Mouse (Mus musculus): ENCODE results near the gene Olfr44. TPM values are rescaled to one million over a fixed set of nuclear protein-coding genes. Genes with fewer than 3 reads are reported as not detected.

Gene Olfr44
- polyA plus RNA-seq (2012; ENCODE audit: insufficient read depth, insufficient read length, low replicate concordance, missing spikeins) = not detected in 2 replicates

DNA sequence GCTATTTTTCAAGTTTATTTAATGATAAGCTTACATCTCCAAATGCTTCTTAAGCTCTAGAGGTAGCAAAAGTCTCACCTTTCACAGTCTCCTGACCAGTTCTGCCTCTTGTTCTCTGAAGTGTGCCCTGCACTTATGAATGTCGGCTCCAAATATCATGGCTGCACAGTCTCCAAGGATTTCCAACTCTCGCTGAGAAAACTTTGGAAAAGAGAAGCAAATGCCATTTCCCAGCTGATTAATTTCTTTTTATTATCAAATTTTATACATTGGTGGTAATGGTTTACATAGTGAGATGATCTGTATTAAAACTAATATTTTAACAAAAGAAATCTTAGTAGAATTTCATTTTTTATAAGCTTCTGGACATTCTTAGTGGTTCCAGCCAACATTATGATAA lies at the start of gene Olfr44:
Olfr44 (minus strand) TSS at position 101 of the 400 bp plus-strand sequence.
- no peak within 1 kb of the TSS for H3K27ac ChIP-seq (ENCODE audit: insufficient read depth, low read depth, low read length)
- TF ChIP-seq CTCF (IDR thresholded peaks at IDR 0.05; ENCODE audit: insufficient read depth, low read depth, low read length) (no peak), POLR2A (IDR thresholded peaks at IDR 0.05; ENCODE audit: insufficient read depth, low read depth, low read length) (no peak)
- no peak within 1 kb of the TSS for H3K4me3 ChIP-seq (ENCODE audit: insufficient read depth, low read depth, low read length)
- 94% methylated on average over 2 of the region's 2 CpGs for WGBS
- H3K4me1 ChIP-seq (ENCODE audit: control insufficient read depth, insufficient read depth, low read length) = no peaks in the 10 kb centered on the region

DNA sequence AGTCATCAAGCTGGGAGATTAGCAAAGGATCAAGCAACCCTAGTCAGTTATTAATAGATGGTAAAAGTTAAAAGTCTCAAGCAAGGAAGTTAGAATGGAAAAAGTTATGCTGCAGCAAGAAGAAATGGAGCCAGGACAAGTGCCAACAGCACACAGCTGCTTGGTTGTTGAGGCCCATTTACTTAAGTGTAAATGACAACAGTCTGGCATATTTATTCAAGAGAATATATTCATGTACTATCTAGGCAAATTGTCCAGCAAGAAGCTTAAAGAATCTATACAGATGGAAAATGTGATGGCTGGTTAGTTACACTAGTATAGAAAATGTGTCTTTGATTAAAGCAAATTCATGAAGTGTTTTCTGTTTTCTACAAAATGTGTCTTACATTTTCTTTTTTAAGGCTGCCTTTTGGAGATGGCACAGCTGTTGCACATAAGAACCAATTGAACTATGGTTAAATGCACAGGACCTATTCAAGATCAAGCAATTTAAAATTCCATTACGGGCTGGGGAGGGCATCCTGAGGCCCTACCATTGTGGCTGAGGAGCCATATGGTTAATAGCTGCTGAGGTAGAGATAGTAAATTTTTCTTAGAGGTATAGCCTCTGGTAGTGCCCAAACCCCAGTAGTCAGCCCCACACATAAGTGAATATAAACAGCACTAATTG lies 30.0 kb upstream of the Olfr44 start:
- H3K4me1 ChIP-seq (ENCODE audit: control insufficient read depth, insufficient read depth, low read length) = no peaks in the 10 kb centered on the region
- no peak overlapping the region for H3K4me3 ChIP-seq (ENCODE audit: insufficient read depth, low read depth, low read length)
- no peak overlapping the region for H3K27ac ChIP-seq (ENCODE audit: insufficient read depth, low read depth, low read length)
- TF ChIP-seq POLR2A (IDR thresholded peaks at IDR 0.05; ENCODE audit: insufficient read depth, low read depth, low read length) (no peak), CTCF (IDR thresholded peaks at IDR 0.05; ENCODE audit: insufficient read depth, low read depth, low read length) (no peak)
- WGBS = 75% methylated on average over 1 of the region's 1 CpGs

DNA sequence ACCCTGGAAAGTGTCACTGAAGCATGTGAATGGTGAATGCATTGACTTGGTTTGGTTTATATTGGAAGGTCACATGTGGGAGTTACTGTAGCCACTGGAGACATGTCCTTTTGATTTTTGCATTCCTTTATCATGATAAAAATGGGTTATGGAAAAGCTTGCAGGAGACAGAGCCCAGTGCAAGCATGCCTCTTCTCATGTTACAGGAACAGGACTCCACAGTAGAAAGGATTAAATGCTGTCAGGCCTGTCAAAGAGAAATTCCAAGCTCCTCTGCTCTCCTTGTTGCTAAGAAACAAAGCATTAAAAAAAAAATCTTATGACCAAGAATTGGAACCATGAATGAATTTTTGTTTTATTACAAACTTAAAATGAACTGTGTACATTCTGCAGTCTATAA lies 24.8 kb upstream of the Olfr44 start:
- Histone ChIP-seq H3K4me3 (ENCODE audit: insufficient read depth, low read depth, low read length) (no peak overlapping the region), H3K4me1 (ENCODE audit: control insufficient read depth, insufficient read depth, low read length) (no peaks in the 10 kb centered on the region), H3K27ac (ENCODE audit: insufficient read depth, low read depth, low read length) (no peak overlapping the region)
- no peak for TF ChIP-seq POLR2A (IDR thresholded peaks at IDR 0.05; ENCODE audit: insufficient read depth, low read depth, low read length)
- TF ChIP-seq CTCF (IDR thresholded peaks at IDR 0.05; ENCODE audit: insufficient read depth, low read depth, low read length) = no peak

DNA sequence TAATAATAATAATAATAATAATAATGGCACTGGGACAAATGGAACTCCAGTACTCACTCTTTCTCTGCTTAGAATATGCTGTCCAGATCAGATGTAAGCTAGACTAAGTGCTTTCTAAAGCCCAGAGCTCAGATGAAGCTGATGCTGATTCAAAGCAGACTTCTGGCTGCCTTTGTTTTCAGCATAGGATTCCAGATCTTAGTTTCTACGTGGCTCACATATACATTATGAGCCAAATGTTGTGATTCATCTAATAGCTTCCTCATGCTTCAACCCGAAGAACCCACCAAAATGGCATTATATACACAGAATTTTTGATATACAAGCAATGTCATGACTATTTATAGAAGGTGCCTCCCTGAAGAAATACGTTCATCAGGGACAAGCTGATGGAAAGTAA lies 21.7 kb upstream of the Olfr44 start, which contains the start of gene Olfr957:
Olfr957 (minus strand) TSS at position 279 of the 400 bp plus-strand sequence.
- Histone ChIP-seq H3K4me3 (ENCODE audit: insufficient read depth, low read depth, low read length) (no peak within 1 kb of the TSS), H3K27ac (ENCODE audit: insufficient read depth, low read depth, low read length) (no peak within 1 kb of the TSS), H3K4me1 (ENCODE audit: control insufficient read depth, insufficient read depth, low read length) (no peaks in the 10 kb centered on the region)
- TF ChIP-seq CTCF (IDR thresholded peaks at IDR 0.05; ENCODE audit: insufficient read depth, low read depth, low read length) (no peak), POLR2A (IDR thresholded peaks at IDR 0.05; ENCODE audit: insufficient read depth, low read depth, low read length) (no peak)
- 68% methylated on average over 3 of the region's 3 CpGs for WGBS

DNA sequence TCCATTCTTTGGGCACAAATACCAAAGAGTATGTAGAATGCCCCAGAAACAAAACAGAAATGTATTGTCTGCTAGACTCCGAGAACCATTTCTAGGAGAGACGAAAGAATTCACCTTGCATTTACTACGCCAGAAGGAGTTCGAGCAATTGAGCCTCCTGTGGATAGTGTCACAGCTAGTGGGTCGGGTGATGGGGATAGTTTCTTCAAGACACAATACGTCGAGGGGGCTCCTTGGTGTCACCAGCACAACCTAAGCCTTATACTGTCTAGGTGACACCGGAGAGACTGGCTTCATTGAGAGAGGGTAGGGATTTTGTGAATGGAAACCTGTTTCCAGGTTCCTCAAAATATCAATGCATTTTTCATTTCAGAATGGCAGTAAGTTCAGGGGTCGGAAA lies 15.6 kb upstream of the Olfr44 start:
- 77% methylated on average over 9 of the region's 9 CpGs for WGBS
- Histone ChIP-seq H3K4me1 (ENCODE audit: control insufficient read depth, insufficient read depth, low read length) (no peaks in the 10 kb centered on the region), H3K4me3 (ENCODE audit: insufficient read depth, low read depth, low read length) (no peak overlapping the region), H3K27ac (ENCODE audit: insufficient read depth, low read depth, low read length) (no peak overlapping the region)
- no peak for TF ChIP-seq POLR2A (IDR thresholded peaks at IDR 0.05; ENCODE audit: insufficient read depth, low read depth, low read length)

DNA sequence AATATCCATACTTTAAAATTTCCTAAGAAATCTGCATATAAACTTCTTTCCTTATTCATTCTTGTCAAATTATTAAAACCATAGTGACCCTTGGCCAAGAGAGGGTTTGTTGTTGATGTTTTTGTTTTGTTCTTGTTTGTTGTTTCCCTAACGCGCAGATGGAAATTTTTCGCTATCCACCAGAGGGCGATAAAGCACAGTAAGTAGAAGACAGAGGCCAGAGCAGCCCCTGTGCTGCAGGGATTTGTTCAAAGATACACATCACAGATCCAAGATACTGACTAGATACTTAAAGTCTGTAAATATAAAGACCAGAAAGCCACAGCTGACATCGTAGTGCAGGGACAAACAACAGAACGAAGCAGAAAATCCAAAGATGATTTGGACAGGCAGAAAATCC lies 15.2 kb upstream of the Olfr44 start:
- no peak for TF ChIP-seq POLR2A (IDR thresholded peaks at IDR 0.05; ENCODE audit: insufficient read depth, low read depth, low read length)
- TF ChIP-seq CTCF (IDR thresholded peaks at IDR 0.05; ENCODE audit: insufficient read depth, low read depth, low read length) = no peak
- H3K4me1 ChIP-seq (ENCODE audit: control insufficient read depth, insufficient read depth, low read length) = no peaks in the 10 kb centered on the region
- no peak overlapping the region for H3K4me3 ChIP-seq (ENCODE audit: insufficient read depth, low read depth, low read length)
- H3K27ac ChIP-seq (ENCODE audit: insufficient read depth, low read depth, low read length) = no peak overlapping the region
- 9% methylated on average over 6 of the region's 6 CpGs for WGBS

DNA sequence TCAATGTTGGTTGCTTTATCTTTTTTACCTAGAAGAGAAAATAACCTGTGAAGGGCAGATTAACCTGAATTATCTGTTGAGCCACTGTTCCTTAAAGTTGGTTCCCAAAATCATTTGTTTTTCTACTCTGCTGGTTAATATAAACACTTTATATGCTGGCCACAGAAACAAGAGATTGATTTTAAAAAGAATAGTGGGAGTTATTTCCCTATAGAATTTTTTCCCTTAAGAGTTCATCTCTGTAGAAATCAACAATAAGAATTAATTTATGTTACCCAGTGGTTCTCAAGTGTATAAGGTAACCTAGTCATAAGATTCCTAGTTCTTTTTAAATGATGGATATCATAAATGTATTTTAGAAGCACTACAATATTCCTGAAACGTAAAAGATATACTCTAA lies 22.0 kb downstream of the Olfr44 start, which contains the start of gene Olfr955:
Olfr955 (minus strand) TSS at position 101 of the 400 bp plus-strand sequence.
- 45% methylated on average over 1 of the region's 1 CpGs for WGBS
- H3K27ac ChIP-seq (ENCODE audit: insufficient read depth, low read depth, low read length) = no peak within 1 kb of the TSS
- TF ChIP-seq POLR2A (IDR thresholded peaks at IDR 0.05; ENCODE audit: insufficient read depth, low read depth, low read length) (no peak), CTCF (IDR thresholded peaks at IDR 0.05; ENCODE audit: insufficient read depth, low read depth, low read length) (no peak)
- H3K4me3 ChIP-seq (ENCODE audit: insufficient read depth, low read depth, low read length) = no peak within 1 kb of the TSS
- no peaks in the 10 kb centered on the region for H3K4me1 ChIP-seq (ENCODE audit: control insufficient read depth, insufficient read depth, low read length)

DNA sequence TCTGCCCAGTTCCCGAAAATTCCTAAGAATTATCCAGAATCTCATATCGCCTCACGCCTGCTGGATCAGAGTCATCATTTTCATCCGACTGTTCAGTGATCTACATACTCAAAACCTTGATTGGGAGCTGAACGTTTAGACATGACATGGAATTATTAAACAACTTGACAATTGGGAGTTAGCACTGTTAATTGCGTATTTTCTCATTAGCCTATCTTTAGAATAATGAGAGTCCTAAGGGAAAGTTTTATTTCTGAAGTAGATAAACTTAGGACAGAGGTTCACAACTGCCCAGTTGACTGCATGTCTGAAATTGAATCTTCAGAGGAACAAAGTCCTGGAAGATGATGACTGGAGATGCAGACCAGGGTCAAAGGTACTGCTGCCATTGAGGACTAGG lies 37.4 kb downstream of the Olfr44 start, which contains the start of gene Olfr954:
Olfr954 (plus strand) TSS at position 301 of the 400 bp plus-strand sequence.
- 87% methylated on average over 6 of the region's 6 CpGs for WGBS
- no peak within 1 kb of the TSS for H3K4me3 ChIP-seq (ENCODE audit: insufficient read depth, low read depth, low read length)
- TF ChIP-seq POLR2A (IDR thresholded peaks at IDR 0.05; ENCODE audit: insufficient read depth, low read depth, low read length) (no peak), CTCF (IDR thresholded peaks at IDR 0.05; ENCODE audit: insufficient read depth, low read depth, low read length) (no peak)
- H3K4me1 ChIP-seq (ENCODE audit: control insufficient read depth, insufficient read depth, low read length) = no peaks in the 10 kb centered on the region
- no peak within 1 kb of the TSS for H3K27ac ChIP-seq (ENCODE audit: insufficient read depth, low read depth, low read length)

Other genes starting within 250 kb of the Olfr44 start
- not detected in 2 replicates for gene Olfr1537, start 244.0 kb downstream of the Olfr44 start, polyA plus RNA-seq (2012; ENCODE audit: insufficient read depth, insufficient read length, low replicate concordance, missing spikeins)
- not detected in 2 replicates for gene Olfr945, start 217.2 kb downstream of the Olfr44 start, polyA plus RNA-seq (2012; ENCODE audit: insufficient read depth, insufficient read length, low replicate concordance, missing spikeins)
- not detected in 2 replicates for gene Olfr948, start 167.9 kb downstream of the Olfr44 start, polyA plus RNA-seq (2012; ENCODE audit: insufficient read depth, insufficient read length, low replicate concordance, missing spikeins)
- not detected in 2 replicates for gene Olfr951, start 106.6 kb downstream of the Olfr44 start, polyA plus RNA-seq (2012; ENCODE audit: insufficient read depth, insufficient read length, low replicate concordance, missing spikeins)
- not detected in 2 replicates for gene Olfr952, start 66.8 kb downstream of the Olfr44 start, polyA plus RNA-seq (2012; ENCODE audit: insufficient read depth, insufficient read length, low replicate concordance, missing spikeins)
- not detected in 2 replicates for gene Olfr954, start 37.3 kb downstream of the Olfr44 start, polyA plus RNA-seq (2012; ENCODE audit: insufficient read depth, insufficient read length, low replicate concordance, missing spikeins)
- gene Olfr955, start 22.1 kb downstream of the Olfr44 start, polyA plus RNA-seq (2012; ENCODE audit: insufficient read depth, insufficient read length, low replicate concordance, missing spikeins) = not detected in 2 replicates
- gene Olfr957, start 21.8 kb upstream of the Olfr44 start, polyA plus RNA-seq (2012; ENCODE audit: insufficient read depth, insufficient read length, low replicate concordance, missing spikeins) = not detected in 2 replicates
- gene Olfr958, start 60.1 kb upstream of the Olfr44 start, polyA plus RNA-seq (2012; ENCODE audit: insufficient read depth, insufficient read length, low replicate concordance, missing spikeins) = not detected in 2 replicates
- not detected in 2 replicates for gene Olfr959, start 81.6 kb upstream of the Olfr44 start, polyA plus RNA-seq (2012; ENCODE audit: insufficient read depth, insufficient read length, low replicate concordance, missing spikeins)
- not detected in 2 replicates for gene AW551984, start 110.4 kb upstream of the Olfr44 start, polyA plus RNA-seq (2012; ENCODE audit: insufficient read depth, insufficient read length, low replicate concordance, missing spikeins)
- gene Olfr148, start 116.7 kb upstream of the Olfr44 start, polyA plus RNA-seq (2012; ENCODE audit: insufficient read depth, insufficient read length, low replicate concordance, missing spikeins) = not detected in 2 replicates
- not detected in 2 replicates for gene Olfr960, start 127.4 kb upstream of the Olfr44 start, polyA plus RNA-seq (2012; ENCODE audit: insufficient read depth, insufficient read length, low replicate concordance, missing spikeins)
- gene Olfr961, start 151.1 kb upstream of the Olfr44 start, polyA plus RNA-seq (2012; ENCODE audit: insufficient read depth, insufficient read length, low replicate concordance, missing spikeins) = not detected in 2 replicates
- gene Olfr963, start 173.2 kb upstream of the Olfr44 start, polyA plus RNA-seq (2012; ENCODE audit: insufficient read depth, insufficient read length, low replicate concordance, missing spikeins) = not detected in 2 replicates
- gene Olfr149, start 213.1 kb upstream of the Olfr44 start, polyA plus RNA-seq (2012; ENCODE audit: insufficient read depth, insufficient read length, low replicate concordance, missing spikeins) = not detected in 2 replicates
- gene Olfr965, start 217.4 kb upstream of the Olfr44 start, polyA plus RNA-seq (2012; ENCODE audit: insufficient read depth, insufficient read length, low replicate concordance, missing spikeins) = not detected in 2 replicates
- not detected in 2 replicates for gene Olfr150, start 237.0 kb upstream of the Olfr44 start, polyA plus RNA-seq (2012; ENCODE audit: insufficient read depth, insufficient read length, low replicate concordance, missing spikeins)